Mouse (Mus musculus): ENCODE measurements around the gene Rtkn. TPM values are rescaled to one million over a fixed set of nuclear protein-coding genes. Genes with fewer than 3 reads are reported as not detected.
A peak's percentile ranks its signal among the peaks of the same experiment; 100 is the strongest.

Gene Rtkn
- total and polyA plus RNA-seq, 2 experiments from 2014 or later = 12.5 to 45.9 TPM

GRCm38 (mm10) chr6:83171063-83171462 lies 35.8 kb downstream of the Rtkn start:
- no peak overlapping the region for H3K4me3 ChIP-seq (ENCODE audit: low read depth, low read length)
- H3K36me3 ChIP-seq (replicated peaks; ENCODE audit: control insufficient read depth, insufficient read depth, low read length) = no peaks in the 10 kb centered on the region; the same call in 1 of the 2 replicates
- TF ChIP-seq EP300 (IDR thresholded peaks at IDR 0.05; ENCODE audit: low read depth) (no peak), CTCF (IDR thresholded peaks at IDR 0.05; ENCODE audit: low read depth) (no peak)
- ATAC-seq (ENCODE audit: insufficient read depth, low read depth) (no peak), DNase-seq (ENCODE audit: low spot score) (no peak)
- H3K4me2 ChIP-seq (ENCODE audit: low read depth, low read length) = no peak overlapping the region
- 70% methylated on average over 5 of the region's 5 CpGs for WGBS
- no peak overlapping the region for H3K27ac ChIP-seq (ENCODE audit: low read depth)
- 0 out of 2 replicates have a peak, but pooled peaks cover 9% of the 10 kb centered on the region for H3K4me1 ChIP-seq (ENCODE audit: control insufficient read depth, insufficient read depth)
- H3K9me3 ChIP-seq (replicated peaks; ENCODE audit: control insufficient read depth, low read length) = no peaks in the 10 kb centered on the region
- H3K27me3 ChIP-seq (ENCODE audit: control insufficient read depth, insufficient read depth, low read length) = no peaks in the 10 kb centered on the region
- H3K9ac ChIP-seq (replicated peaks; ENCODE audit: low read depth, low read length) = no peak overlapping the region

- Histone ChIP-seq H3K27ac (ENCODE audit: low read depth) (no peak overlapping the region), H3K36me3 (replicated peaks; ENCODE audit: control insufficient read depth, insufficient read depth, low read length) (no peaks in the 10 kb centered on the region; the same call in 1 of the 2 replicates), H3K27me3 (ENCODE audit: control insufficient read depth, insufficient read depth, low read length) (no peaks in the 10 kb centered on the region), H3K9ac (replicated peaks; ENCODE audit: low read depth, low read length) (no peak overlapping the region), H3K4me2 (ENCODE audit: low read depth, low read length) (no peak overlapping the region), H3K4me3 (ENCODE audit: low read depth, low read length) (no peak overlapping the region), H3K4me1 (ENCODE audit: control insufficient read depth, insufficient read depth) (0 out of 2 replicates have a peak, but pooled peaks cover under 1% of the 10 kb centered on the region), H3K9me3 (replicated peaks; ENCODE audit: control insufficient read depth, low read length) (no peaks in the 10 kb centered on the region)
- no peak for ATAC-seq (ENCODE audit: insufficient read depth, low read depth)
- DNase-seq (ENCODE audit: low spot score) = no peak
- no peak for TF ChIP-seq CTCF (IDR thresholded peaks at IDR 0.05; ENCODE audit: low read depth)
- no peak for TF ChIP-seq EP300 (IDR thresholded peaks at IDR 0.05; ENCODE audit: low read depth)
- WGBS = 70% methylated on average over 9 of the region's 9 CpGs
These were observed 37.1 kb downstream of the Rtkn start for GRCm38 (mm10) chr6:83172240-83172920.

- WGBS = 82% methylated on average over 8 of the region's 8 CpGs
- Histone ChIP-seq H3K27ac (ENCODE audit: low read depth) (no peak overlapping the region), H3K4me3 (ENCODE audit: low read depth, low read length) (no peak overlapping the region), H3K27me3 (ENCODE audit: control insufficient read depth, insufficient read depth, low read length) (no peaks in the 10 kb centered on the region), H3K36me3 (replicated peaks; ENCODE audit: control insufficient read depth, insufficient read depth, low read length) (no peaks in the 10 kb centered on the region; the same call in 1 of the 2 replicates), H3K9me3 (replicated peaks; ENCODE audit: control insufficient read depth, low read length) (no peaks in the 10 kb centered on the region), H3K9ac (replicated peaks; ENCODE audit: low read depth, low read length) (0 out of 2 replicates have a peak overlapping the region, but pooled peaks have one; percentile 5), H3K4me2 (ENCODE audit: low read depth, low read length) (no peak overlapping the region), H3K4me1 (ENCODE audit: control insufficient read depth, insufficient read depth) (peaks cover 6% of the 10 kb centered on the region; the same call in 1 of the 2 replicates)
- ATAC-seq (ENCODE audit: insufficient read depth, low read depth) (no peak), DNase-seq (ENCODE audit: low spot score) (no peak)
- TF ChIP-seq CTCF (IDR thresholded peaks at IDR 0.05; ENCODE audit: low read depth) (no peak), EP300 (IDR thresholded peaks at IDR 0.05; ENCODE audit: low read depth) (no peak)
These were observed 40.7 kb downstream of the Rtkn start for GRCm38 (mm10) chr6:83175996-83176395.

- Histone ChIP-seq H3K4me3 (ENCODE audit: low read depth, low read length) (peak overlapping the region; percentile 19; the same call in 1 of the 2 replicates), H3K9ac (replicated peaks; ENCODE audit: low read depth, low read length) (no peak overlapping the region), H3K9me3 (replicated peaks; ENCODE audit: control insufficient read depth, low read length) (no peaks in the 10 kb centered on the region), H3K4me1 (ENCODE audit: control insufficient read depth, insufficient read depth) (peaks cover 6% of the 10 kb centered on the region; the same call in 1 of the 2 replicates), H3K36me3 (replicated peaks; ENCODE audit: control insufficient read depth, insufficient read depth, low read length) (peaks cover 25% of the 10 kb centered on the region), H3K27ac (ENCODE audit: low read depth) (no peak overlapping the region), H3K4me2 (ENCODE audit: low read depth, low read length) (peak overlapping the region; percentile 49), H3K27me3 (ENCODE audit: control insufficient read depth, insufficient read depth, low read length) (no peaks in the 10 kb centered on the region)
- WGBS = 31% methylated on average over 12 of the region's 12 CpGs
- DNase-seq (ENCODE audit: low spot score) (no peak), ATAC-seq (ENCODE audit: insufficient read depth, low read depth) (peak; percentile 76)
- TF ChIP-seq EP300 (IDR thresholded peaks at IDR 0.05; ENCODE audit: low read depth) (no peak), CTCF (IDR thresholded peaks at IDR 0.05; ENCODE audit: low read depth) (no peak)
These were observed 44.3 kb downstream of the Rtkn start for GRCm38 (mm10) chr6:83179390-83180117.

- TF ChIP-seq EP300 (IDR thresholded peaks at IDR 0.05; ENCODE audit: low read depth) (no peak), CTCF (IDR thresholded peaks at IDR 0.05; ENCODE audit: low read depth) (no peak)
- Histone ChIP-seq H3K27me3 (ENCODE audit: control insufficient read depth, insufficient read depth, low read length) (no peaks in the 10 kb centered on the region), H3K4me1 (ENCODE audit: control insufficient read depth, insufficient read depth) (peaks cover 11% of the 10 kb centered on the region; the same call in 1 of the 2 replicates), H3K27ac (ENCODE audit: low read depth) (no peak overlapping the region), H3K4me2 (ENCODE audit: low read depth, low read length) (no peak overlapping the region), H3K9ac (replicated peaks; ENCODE audit: low read depth, low read length) (no peak overlapping the region), H3K4me3 (ENCODE audit: low read depth, low read length) (no peak overlapping the region), H3K9me3 (replicated peaks; ENCODE audit: control insufficient read depth, low read length) (no peaks in the 10 kb centered on the region), H3K36me3 (replicated peaks; ENCODE audit: control insufficient read depth, insufficient read depth, low read length) (peaks cover 26% of the 10 kb centered on the region)
- ATAC-seq (ENCODE audit: insufficient read depth, low read depth) (no peak), DNase-seq (ENCODE audit: low spot score) (no peak)
- 77% methylated on average over 6 of the region's 6 CpGs for WGBS
These were observed 45.3 kb downstream of the Rtkn start for GRCm38 (mm10) chr6:83180605-83181004.

All from heart, postnatal 0 days (tissue).